Mouse (Mus musculus) G1E-ER4 (cell line): ENCODE measurements around the gene Pecr. TPM values are rescaled to one million over a fixed set of nuclear protein-coding genes. Genes with fewer than 3 reads are reported as not detected.

Experiments used
- GATA1 ChIP-seq: IDR thresholded peaks from one replicate; pipeline ENCODE4 v1.8.0; 2012; ENCODE audit warnings: low read length, inconsistent platforms
- polyA plus RNA-seq: library from polyadenylated mRNA; stranded (reverse); fragments of >175 nt; gene quantifications from 2 replicates; pipeline ENCODE4 v1.2.3, GENCODE M21; 2012

Pecr gene
- polyA plus RNA-seq, 1 experiment = 5.5 TPM

DNA sequence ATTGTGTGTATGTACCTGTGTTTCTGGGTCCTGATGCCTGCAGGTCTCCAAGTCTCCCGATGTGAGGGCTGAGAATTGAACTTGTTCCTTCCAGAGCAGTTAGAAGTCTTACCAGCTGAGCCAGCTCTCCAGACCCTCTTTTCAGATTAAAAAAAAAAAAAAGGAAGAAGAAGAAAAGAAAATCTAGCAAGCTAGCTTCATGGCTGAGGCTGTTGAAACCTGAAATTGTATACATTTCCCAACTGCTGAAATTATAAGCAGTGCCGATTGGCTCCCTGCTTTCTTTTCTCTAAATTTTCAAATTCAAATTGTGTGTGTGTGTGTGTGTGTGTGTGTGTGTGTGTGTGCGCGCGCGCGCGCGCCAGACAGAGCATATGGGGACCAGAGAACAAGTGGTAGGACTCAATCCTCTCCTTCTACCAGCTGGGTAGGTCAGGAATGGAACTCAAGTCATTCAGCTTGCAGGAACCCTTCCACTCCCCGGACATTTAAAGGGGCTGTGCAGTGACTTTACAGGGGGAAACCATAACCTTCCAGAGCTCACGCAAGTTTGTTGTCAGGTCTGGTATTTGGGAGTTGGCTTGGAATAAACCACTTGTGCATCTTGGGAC is 30.1 kb downstream of the Pecr start:
- no peak for TF ChIP-seq GATA1

DNA sequence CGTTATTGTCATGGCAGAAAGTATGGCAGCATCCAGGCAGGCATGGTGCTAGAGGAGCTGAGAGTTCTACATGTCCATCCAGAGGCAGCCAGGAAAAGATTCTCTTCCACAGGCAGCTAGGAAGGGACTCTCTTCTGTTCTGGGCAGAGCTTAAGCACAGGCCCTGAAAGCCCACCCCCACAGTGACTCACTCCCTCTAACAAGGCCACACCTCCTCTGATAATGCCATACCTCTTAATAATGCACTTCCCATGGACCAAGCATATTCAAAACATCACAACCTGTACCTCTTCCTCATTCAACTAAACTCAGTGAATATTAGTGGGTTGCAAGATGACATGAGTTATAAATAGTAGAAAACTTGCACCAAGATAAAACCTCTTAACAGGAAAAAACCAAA is 32.3 kb downstream of the Pecr start:
- TF ChIP-seq GATA1 = no peak

DNA sequence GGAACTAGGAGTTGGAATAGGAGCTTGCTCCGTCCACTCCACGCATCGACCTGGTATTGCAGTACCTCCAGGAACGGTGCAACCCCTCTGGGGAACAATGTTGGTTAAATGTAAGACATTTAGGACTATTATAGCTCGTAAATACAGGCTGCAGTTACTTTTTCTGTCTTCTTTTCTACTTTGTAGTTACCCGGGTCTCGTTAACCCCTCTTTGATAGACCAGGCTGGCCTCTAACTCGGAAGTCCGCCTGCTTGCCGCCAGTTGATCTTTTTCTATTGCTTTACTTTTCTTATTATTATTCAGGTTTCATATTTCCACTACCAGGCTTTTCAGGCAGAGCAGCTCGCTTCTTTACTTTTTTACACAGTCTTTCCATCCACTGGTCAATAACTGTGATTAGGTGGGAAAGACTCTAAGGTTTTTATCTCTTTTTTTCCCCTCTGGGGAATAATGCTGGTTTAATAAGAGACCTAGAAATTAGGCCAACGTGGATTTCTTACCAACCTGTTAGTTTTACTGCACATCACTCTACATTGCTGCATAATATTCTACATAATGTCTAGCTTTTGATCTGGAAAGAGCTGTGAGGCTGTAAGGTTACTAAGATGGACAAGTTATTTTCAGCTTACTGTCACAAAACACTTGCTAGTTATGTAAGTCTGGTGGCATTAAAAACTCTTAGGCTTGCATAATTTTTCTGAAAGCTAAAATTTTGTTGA is 39.6 kb downstream of the Pecr start:
- no peak for TF ChIP-seq GATA1

DNA sequence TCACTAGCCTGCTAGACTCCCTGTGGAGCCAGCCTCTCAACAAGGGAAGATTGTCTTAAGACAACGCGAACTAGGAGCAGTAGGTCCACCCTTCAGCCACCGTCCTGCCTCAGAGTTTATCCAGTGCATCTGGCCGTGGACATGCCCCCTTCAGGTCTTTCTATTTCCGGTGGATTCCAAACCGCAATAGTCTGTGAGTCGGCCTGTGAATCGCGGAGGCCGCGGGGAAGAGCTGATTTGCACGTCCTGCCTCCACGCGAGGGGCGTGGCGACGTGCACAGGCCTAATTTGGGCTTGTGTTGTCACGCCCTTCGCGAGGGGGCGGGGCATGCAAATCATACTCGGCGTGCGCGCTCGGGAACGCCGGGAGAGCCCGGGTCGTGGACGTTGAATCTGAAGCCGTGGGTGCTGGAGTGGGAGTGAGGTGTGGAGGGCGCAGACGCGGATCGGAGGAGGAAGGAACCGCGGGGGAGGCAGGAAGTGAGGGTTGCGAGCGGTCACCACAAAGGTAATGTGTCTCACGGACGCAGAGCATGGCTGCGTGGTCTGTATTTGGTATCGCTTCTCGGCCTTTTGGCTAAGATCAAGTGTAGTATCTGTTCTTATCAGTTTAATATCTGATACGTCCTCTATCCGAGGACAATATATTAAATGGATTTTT is 40.3 kb downstream of the Pecr start:
- peak; percentile 58 for TF ChIP-seq GATA1

DNA sequence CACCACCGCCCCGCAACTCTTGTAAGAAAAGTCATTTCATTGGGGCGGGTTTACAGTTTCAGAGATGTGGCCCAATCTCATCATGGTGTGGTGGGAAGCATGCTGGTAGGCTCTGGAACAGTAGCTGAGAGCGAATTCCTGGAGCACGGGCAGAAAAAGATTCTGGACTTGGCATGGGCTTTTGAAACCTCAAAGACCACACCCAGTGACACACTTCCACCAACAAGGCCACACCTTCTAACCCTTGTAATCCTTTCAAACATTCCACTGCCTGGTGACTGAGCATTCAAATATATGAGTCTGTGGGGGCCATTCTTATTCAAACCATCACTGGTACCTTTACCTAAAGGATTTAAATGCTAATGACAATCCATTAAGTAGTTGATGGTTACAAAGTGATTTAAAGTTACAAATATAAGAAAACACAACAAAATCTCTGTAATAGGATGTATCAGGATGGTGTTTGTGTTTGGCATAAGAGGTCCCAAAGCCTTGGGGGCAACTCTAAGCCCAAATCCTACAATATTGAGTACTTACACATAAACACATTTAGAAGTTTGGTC is 41.5 kb downstream of the Pecr start:
- no peak for TF ChIP-seq GATA1

DNA sequence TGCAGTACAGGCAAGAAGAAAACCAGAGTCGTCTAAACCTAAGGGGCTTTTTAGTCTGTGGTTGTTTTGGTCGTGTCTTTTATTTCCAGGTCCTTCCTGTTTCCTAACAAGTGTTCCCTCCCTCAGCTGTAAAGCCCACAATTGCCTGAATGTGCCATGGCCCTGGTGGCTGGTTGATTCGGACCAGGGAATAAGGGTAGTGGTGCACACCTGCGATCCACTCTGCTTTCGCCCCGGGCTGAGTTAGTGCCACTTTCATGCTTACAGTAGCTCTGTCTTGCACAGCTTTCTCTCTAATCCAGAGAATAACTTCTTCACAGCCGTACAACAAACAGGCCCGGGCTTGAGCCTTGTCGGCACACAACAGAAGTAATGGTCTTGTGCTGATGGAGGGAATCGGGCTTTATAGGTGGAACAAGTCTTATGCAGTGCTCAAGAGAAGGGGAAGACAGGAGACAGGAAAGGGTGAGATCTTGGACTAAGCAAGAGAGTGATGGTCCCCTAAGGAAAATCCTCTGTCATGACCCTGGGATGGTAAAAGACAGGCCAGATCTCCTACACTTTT is 46.0 kb downstream of the Pecr start:
- TF ChIP-seq GATA1 = no peak

DNA sequence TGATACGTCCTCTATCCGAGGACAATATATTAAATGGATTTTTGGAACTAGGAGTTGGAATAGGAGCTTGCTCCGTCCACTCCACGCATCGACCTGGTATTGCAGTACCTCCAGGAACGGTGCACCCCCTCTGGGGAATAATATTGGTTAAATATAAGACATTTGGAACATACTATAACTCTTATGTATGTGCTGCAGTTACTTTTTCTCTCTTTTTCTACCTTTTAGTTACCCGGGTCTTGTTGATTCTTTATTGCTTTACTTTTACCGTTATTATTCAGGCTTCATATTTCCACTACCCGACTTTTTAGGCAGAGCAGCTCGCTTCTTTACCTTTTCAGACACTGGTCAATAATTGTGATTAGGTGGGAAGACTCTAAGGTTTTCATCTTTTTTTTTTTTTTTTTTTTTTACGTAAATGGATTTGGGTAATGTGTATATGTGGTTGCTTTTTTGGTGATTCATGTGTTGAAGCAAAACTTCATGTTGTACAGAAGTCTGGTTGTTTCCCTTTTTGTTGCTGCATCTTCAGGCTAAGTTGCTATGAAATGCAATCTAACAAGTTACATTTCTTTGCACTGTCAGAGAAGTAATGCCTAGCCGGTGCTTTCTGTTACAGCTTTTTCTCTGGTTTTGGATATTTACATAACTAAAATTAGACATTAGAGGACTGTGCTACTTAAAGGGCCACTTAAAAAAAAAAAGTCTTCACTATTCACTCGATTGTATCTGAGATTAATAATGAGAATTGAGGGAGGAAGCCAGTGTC is 46.9 kb downstream of the Pecr start:
- TF ChIP-seq GATA1 = no peak

DNA sequence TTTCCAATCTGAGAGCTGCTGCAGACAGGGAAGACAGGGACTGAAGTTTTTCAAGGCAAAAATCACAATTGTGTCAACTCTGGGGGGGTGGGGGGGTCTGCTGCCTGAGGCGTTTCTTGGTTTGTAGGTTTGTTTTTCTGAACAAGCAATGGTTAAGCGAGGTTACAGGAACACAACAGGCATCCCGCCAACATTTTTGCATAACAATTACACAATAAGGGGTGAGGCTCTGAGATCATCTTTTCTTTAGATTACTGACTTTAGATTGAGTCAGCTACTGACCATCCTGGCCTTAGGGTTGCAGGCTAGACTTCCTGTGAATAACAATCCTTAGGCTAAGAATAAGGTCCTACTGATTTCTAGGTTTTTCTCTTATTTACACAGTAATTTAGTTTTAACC is 55.1 kb downstream of the Pecr start:
- no peak for TF ChIP-seq GATA1

DNA sequence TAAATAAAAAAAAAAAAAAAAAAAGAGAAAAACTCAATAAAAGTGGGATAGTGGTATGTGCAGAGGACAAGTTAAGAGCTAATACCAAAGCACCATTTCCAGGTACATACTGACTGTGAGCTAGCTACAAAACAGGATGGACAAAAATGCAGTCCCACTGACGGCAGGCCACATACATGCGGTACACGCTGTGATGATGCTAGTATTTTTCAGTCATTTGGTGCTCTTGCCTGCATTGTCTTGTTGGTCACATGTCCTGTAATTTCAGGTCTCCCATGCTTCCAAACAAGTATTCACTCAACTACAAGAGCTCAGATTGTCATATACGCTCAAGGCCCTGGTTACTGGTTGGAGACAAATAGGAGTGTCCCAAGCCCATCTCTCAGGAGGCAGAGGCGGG is 56.6 kb downstream of the Pecr start:
- TF ChIP-seq GATA1 = no peak

DNA sequence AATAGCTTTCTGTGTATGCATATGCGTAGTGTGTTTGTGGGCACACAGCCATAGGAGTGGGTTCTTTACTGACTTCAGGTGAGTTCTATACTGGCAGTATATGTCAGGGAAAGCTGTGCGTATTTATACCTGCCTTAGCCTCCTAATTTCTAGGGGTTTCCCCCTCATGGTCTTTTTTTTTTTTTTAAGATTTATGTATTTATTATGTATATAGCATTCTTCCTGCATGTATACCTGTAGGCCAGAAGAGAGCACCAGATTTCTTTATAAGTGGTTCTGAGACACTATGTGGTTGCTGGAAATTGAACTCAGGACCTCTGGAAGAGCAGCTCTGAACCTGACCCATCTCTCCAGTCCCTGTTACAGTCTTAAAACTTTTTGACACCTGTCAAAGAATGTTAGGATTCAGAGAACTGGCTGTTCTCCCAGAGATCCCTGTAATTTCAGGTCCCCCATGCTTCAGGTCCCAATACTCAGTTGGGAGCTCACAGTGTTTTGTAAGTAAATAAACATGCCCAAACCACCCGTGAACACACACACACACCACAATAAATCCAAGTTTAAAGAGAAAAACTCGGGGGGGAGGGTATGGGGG is 57.1 kb downstream of the Pecr start:
- TF ChIP-seq GATA1 = no peak

DNA sequence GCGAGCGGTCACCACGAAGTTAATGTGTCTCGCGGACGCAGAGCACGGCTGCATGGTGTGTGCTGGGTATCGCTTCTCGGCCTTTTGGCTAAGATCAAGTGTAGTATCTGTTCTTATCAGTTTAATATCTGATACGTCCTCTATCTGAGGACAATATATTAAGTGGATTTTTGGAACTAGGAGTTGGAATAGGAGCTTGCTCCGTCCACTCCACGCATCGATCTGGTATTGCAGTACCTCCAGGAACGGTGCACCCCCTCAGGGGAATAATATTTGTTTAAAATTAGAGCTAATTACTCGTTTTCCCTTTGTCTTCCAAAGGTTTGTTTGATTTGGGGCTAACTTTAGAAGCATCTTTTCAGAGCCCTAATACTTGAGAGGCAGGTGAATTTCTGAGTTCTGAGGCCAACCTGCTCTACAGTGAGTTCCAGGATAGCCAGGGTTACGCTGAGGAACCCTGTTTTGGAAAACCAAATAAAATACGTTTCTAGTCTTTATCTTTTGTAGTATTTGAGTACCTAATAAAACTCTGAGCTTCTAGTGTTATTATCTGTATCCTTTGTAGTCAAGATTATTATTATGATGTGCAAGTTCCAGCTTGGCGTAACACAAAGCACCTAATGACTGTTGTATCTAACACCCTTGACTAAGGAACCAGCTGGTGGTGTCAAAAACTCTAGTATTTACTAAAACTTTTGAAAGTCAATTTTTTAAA is 57.8 kb downstream of the Pecr start:
- peak; percentile 55 for TF ChIP-seq GATA1

DNA sequence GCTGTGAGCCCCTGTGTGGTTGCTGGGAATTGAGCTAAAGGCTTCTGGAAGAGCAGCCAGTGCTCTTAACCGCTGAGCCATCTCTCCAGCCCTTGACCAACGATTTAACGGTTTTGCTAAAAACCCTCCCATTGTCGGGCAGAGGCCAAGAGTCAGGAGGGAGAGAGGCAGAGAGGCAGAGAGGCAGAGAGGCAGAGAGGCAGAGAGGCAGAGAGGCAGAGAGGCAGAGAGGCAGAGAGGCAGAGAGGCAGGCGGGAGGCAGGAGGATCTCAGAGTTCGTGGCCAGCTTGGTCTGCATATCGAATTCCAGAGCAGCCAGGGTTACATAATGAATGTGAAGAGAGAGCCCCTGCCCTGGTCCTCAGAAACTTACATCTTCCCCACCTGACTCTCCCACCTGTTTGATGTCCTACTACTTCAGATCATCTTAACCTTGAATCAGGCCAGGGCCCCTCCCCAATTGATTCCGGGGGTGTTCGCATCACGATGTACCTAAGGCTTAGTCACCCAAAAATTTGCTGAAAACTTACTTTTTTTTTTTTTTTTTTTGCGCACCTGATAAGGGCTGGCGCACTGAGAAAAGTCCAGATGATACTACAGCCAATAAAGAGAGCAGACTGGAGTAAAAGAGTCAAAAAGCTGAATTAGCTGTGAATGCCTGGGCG is 58.9 kb downstream of the Pecr start:
- TF ChIP-seq GATA1 = no peak

DNA sequence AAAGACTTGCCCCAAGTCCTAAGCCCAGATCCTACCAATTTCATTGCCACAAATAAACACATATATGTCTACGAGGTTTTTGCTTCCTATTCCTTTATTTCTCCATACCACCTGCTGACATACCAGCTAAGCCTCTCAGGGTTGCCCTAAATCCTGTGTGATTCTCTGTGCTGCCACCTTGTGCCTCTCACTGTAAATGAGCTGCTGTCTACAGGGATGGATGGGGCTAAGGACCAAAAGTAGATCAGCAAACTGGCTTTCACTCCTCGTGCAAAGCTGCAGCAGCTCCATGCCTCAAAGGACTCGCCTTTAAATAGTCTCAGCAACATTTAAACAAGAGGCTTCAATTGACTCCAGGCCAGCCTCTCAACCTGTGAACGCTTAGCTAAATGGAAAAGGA is 64.1 kb downstream of the Pecr start:
- TF ChIP-seq GATA1 = no peak

DNA sequence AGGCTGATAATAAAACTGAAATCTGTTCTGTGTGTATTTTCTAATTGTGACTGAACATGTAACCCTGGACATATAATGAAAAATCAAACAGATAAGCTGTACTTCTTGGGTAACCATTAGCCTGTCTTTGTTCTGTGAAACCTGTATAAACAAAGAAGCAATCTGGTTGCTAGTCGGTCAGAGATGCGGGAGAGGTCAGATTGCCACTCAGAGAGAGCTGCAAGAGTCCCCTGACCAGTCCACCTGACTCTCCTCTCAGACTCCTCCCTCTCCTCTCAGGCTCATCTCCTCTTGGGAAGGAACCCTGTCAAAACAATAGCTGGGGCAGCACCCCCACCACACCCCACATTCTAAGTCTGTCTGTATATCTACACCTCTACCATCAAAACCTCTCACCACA is 65.0 kb downstream of the Pecr start:
- no peak for TF ChIP-seq GATA1
